Mouse (Mus musculus): ENCODE data around the gene Vmn2r112.
"Not testable (repeated sequence)": the region's sequence is repeated elsewhere in the genome, so short reads cannot be mapped to it uniquely, and the experiment has no call there.

The Vmn2r112 gene

GRCm38 (mm10) chr17:22600651-22601050, at the start of gene Vmn2r112:
Gene Vmn2r112, plus strand, starts transcription at chr17:22600951.
- DNase-seq, result not testable (repeated sequence)

- DNase-seq, result not testable (repeated sequence)
Measured at GRCm38 (mm10) chr17:22573382-22573781, 27.4 kb upstream of the Vmn2r112 start, which contains the start of gene Vmn2r111. Gene Vmn2r111, minus strand, starts transcription at chr17:22573482.

GRCm38 (mm10) chr17:22630646-22631045, 29.9 kb downstream of the Vmn2r112 start:
- no peak for DNase-seq

Measured in cerebellum, postnatal 25 days (tissue).